Mouse (Mus musculus) c-Kit-positive CD71-positive TER-119-positive erythroid progenitor cells, embryonic 14.5 days (primary cell): ENCODE data around the gene Scgb1b10.
"Not testable (repeated sequence)": the region's sequence is repeated elsewhere in the genome, so short reads cannot be mapped to it uniquely, and the experiment has no call there.

Source experiments
- DNase-seq: peaks from one replicate; pipeline ENCODE4 v3.0.0-alpha.2; 2013; ENCODE audit warnings: low spot score

Gene Scgb1b10

GRCm38 (mm10) chr7:32100553-32100952, at the start of gene Scgb1b10:
TSS of gene Scgb1b10 (plus strand) at chr7:32100853.
- not testable (repeated sequence) for DNase-seq
